Mouse (Mus musculus) cerebellum, adult 2 months (tissue): ENCODE results near the gene Ip6k3.

Experiments used
- CTCF ChIP-seq: fragments of 200-500 bp; IDR thresholded peaks from 2 replicates; pipeline ENCODE4 v1.5.1; 2011; ENCODE audit warnings: low read depth, mild to moderate bottlenecking, control low read depth, low read length, moderate library complexity, borderline replicate concordance; ENCODE audit not compliant: insufficient read depth
- POLR2A ChIP-seq: fragments of 200-500 bp; IDR thresholded peaks from 2 replicates; pipeline ENCODE4 v1.6.1; 2011; ENCODE audit warnings: low read length, control low read depth, borderline replicate concordance; ENCODE audit not compliant: insufficient read depth

GRCm38 (mm10) chr17:27105698-27106470 is 61.7 kb downstream of the Ip6k3 start:
- TF ChIP-seq POLR2A = no peak
- TF ChIP-seq CTCF = no peak
